9 mouse cellular contexts compared by ENCODE assay signal in the genomic region with DNA sequence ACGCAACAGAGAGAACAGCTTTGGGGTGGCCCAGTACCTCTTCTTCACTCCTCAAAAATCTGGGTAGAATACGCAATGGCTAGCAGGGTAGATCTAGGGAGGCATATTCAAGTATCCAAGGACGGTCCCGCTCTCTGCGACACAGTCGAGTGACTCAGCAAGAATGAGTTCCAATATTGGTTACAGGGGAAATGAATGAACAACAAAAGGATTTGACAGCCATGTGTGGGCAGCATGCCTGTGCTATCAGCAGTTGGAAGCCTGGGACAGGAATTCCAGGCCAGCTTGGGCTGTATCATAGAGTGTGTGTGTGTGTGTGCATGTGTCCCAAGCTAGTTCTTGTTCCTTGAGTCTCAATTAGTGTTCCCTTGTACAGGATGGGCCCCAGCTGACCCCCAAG.
A peak's percentile ranks its signal among the peaks of the same experiment; 100 is the strongest.
DNase-seq lines count a peak whose midpoint lies in the region; ATAC-seq and TF ChIP-seq lines count a peak whose summit lies in the region.
"Had no signal": no experiment of that assay in that cellular context is flagged by ENCODE, and none has a peak within 500 bp of the region (broad histone marks: within the 10 kb centered on the region; RNA-seq: fewer than 3 reads in every experiment).

No protein-coding gene starts in this region.

- no peak for TF ChIP-seq POLR2A in cerebellum, adult 2 months (IDR thresholded peaks at IDR 0.05; ENCODE audit: borderline replicate concordance, insufficient read depth, low read length)

- no peak overlapping the region for H3K4me3 ChIP-seq in cerebellum, adult 2 months (replicated peaks; ENCODE audit: insufficient read depth, low read depth, low read length)
- no peak overlapping the region for H3K4me3 ChIP-seq in heart, embryonic 15.5 days
- no peak overlapping the region for H3K4me3 ChIP-seq in forebrain, embryonic 13.5 days

- H3K9ac ChIP-seq in heart, embryonic 15.5 days, result no peak overlapping the region
- no peak overlapping the region for H3K9ac ChIP-seq in forebrain, embryonic 13.5 days

- H3K27me3 ChIP-seq in cerebellum, adult 2 months (ENCODE audit: control insufficient read depth, insufficient read depth, low read length), result no peaks in the 10 kb centered on the region
- no peaks in the 10 kb centered on the region for H3K27me3 ChIP-seq in heart, embryonic 15.5 days
- no peaks in the 10 kb centered on the region for H3K27me3 ChIP-seq in forebrain, embryonic 13.5 days

- H3K4me2 ChIP-seq in heart, embryonic 15.5 days, result no peak overlapping the region; the same call in 1 of the 2 replicates
- no peak overlapping the region for H3K4me2 ChIP-seq in forebrain, embryonic 13.5 days

- H3K9me3 ChIP-seq in heart, embryonic 15.5 days (replicated peaks), result no peaks in the 10 kb centered on the region
- H3K9me3 ChIP-seq in forebrain, embryonic 13.5 days (replicated peaks), result no peaks in the 10 kb centered on the region

- no peak for DNase-seq in cerebellum, adult 11 months
- DNase-seq in cerebellum, adult 2 months, result peak in 1 of 2 experiments; percentile 78
- peak; percentile 31 to 43 for DNase-seq in left cerebral cortex, postnatal 10 days (ENCODE audit: extremely low spot score in 1 of 2, low spot score in 2 of 2)
- no peak for DNase-seq in retina, postnatal 1 day

- WGBS in cerebellum, adult 2 months, result 19% methylated on average over 6 of the region's 6 CpGs
- WGBS in heart, embryonic 15.5 days, result 34% methylated on average over 6 of the region's 6 CpGs
- 83% methylated on average over 6 of the region's 6 CpGs for WGBS in forebrain, embryonic 13.5 days

- ATAC-seq in cerebellum, adult (ENCODE audit: insufficient number of reproducible peaks, low FRiP score, low TSS enrichment), result 0 out of 2 replicates have a peak, but pooled peaks have one; percentile 64
- peak; percentile 56; the same call in 1 of the 2 replicates for ATAC-seq in heart, embryonic 15.5 days (replicated peaks; ENCODE audit: insufficient number of reproducible peaks, insufficient read depth, low FRiP score, low read depth)
- ATAC-seq in granulocyte monocyte progenitor cell, adult 5-6 weeks (replicated peaks; ENCODE audit: poor library complexity, severe bottlenecking), result no peak
- ATAC-seq in forebrain, embryonic 13.5 days, result no peak

- peak overlapping the region; percentile 48; the same call in 1 of the 2 replicates for H3K27ac ChIP-seq in cerebellum, adult 2 months (ENCODE audit: insufficient read depth, low read length)
- H3K27ac ChIP-seq in heart, embryonic 15.5 days, result peak overlapping the region; percentile 49
- no peak overlapping the region for H3K27ac ChIP-seq in forebrain, embryonic 13.5 days
- H3K27ac ChIP-seq: kidney, postnatal 0 days had no signal

- TF ChIP-seq CTCF in cerebellum, adult 2 months (IDR thresholded peaks at IDR 0.05; ENCODE audit: borderline replicate concordance, insufficient read depth, low read depth, low read length), result no peak

- H3K4me1 ChIP-seq in cerebellum, adult 2 months (ENCODE audit: control insufficient read depth, insufficient read depth, low read length), result peaks cover 24% of the 10 kb centered on the region
- peaks cover 48% of the 10 kb centered on the region for H3K4me1 ChIP-seq in heart, embryonic 15.5 days (replicated peaks)
- H3K4me1 ChIP-seq in forebrain, embryonic 13.5 days, result peaks cover 5% of the 10 kb centered on the region; the same call in 1 of the 2 replicates

- intact Hi-C loops in left cerebral cortex, postnatal 10 days (cut with DNase I), result no loop called here

- H3K36me3 ChIP-seq in heart, embryonic 15.5 days, result no peaks in the 10 kb centered on the region
- H3K36me3 ChIP-seq in forebrain, embryonic 13.5 days (ENCODE audit: poor library complexity, severe bottlenecking), result no peaks in the 10 kb centered on the region

Comparison
In these comparisons a context has a peak if more than half of its experiments do, and no peak if none do; other contexts are left out.
1. ATAC-seq: peak in cerebellum, adult (single experiment) and heart, embryonic 15.5 days (single experiment); none in granulocyte monocyte progenitor cell, adult 5-6 weeks (single experiment) and forebrain, embryonic 13.5 days (single experiment).
2. DNase-seq: peak in left cerebral cortex, postnatal 10 days (2 of 2); none in cerebellum, adult 11 months (single experiment) and retina, postnatal 1 day (single experiment).